21 mouse cellular contexts compared by ENCODE assay signal in the genomic region with DNA sequence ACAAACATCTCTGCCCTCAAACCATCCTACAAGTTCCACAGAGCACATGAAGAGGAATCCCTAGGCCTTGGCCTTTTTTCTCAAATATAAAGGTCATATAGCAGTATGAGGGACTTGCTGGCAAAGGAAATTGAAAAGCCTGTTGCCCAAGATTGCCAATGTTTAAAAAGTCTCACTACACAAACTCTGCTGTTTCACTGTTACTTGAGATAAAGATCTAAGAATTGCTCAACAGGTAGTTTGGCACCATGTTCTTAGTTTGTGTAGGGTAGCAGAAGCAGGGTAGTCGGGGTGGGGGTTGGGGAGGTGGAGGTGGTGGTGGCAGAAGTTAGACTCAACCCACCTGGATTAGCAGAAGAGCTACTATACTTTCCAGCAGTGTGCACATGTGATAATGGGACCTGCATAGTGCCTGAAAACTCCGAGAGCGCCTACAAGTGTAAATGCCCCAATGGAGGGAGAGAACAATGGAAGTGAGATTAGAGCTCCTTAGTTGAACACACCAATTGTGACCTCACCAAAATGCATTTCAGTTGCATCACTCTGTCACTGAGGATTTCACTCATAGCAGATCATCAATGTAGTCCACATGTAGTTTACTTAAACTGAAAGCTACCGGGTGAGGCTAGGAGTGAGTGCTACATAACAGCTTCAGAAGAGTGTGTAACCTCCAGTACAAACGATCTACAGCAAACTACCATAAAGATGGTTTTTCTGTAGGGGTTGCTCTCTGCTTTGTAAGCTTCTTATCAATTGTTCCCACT.
DNase-seq lines count a peak whose midpoint lies in the region; ATAC-seq lines count a peak whose summit lies in the region.
"Had no signal": no experiment of that assay in that cellular context is flagged by ENCODE, and none has a peak within 500 bp of the region (broad histone marks: within the 10 kb centered on the region; RNA-seq: fewer than 3 reads in every experiment).

No protein-coding gene starts in this region.

- WGBS in liver, embryonic 16.5 days (ENCODE audit: insufficient replicate concordance): 57% methylated on average over 5 of the region's 5 CpGs

- H3K4me2 ChIP-seq in liver, embryonic 16.5 days (ENCODE audit: low read depth, low read length): no peak overlapping the region
- H3K4me2 ChIP-seq: forebrain, embryonic 12.5 days; heart, embryonic 15.5 days; hindbrain, embryonic 15.5 days had no signal

- no peak for ATAC-seq in liver, embryonic 16.5 days (ENCODE audit: low read depth)
- ATAC-seq: midbrain, embryonic 16.5 days had no signal

- H3K27me3 ChIP-seq in liver, embryonic 16.5 days (ENCODE audit: control insufficient read depth, insufficient read depth, low read depth, low read length): no peaks in the 10 kb centered on the region
- H3K27me3 ChIP-seq: forebrain, embryonic 12.5 days; heart, embryonic 15.5 days; hindbrain, embryonic 15.5 days; megakaryocyte, embryonic 14.5 days had no signal

- no peak overlapping the region for H3K9ac ChIP-seq in liver, embryonic 16.5 days (ENCODE audit: low read depth, low read length)
- H3K9ac ChIP-seq: forebrain, embryonic 12.5 days; heart, embryonic 15.5 days; hindbrain, embryonic 15.5 days had no signal

- peak; percentile 22 for DNase-seq in kidney, adult 9 months
- no peak for DNase-seq in kidney, postnatal 14 days
- DNase-seq in 416B (ENCODE audit: low read depth): peak; percentile 70
- DNase-seq in fat pad, adult 2 months (ENCODE audit: extremely low read depth, low read depth, low spot score): peak; percentile 96
- DNase-seq in right cerebral cortex, adult 2 months (ENCODE audit: low spot score in 2 of 2): no peak
- no peak for DNase-seq in neural tube, embryonic 10.5 days (ENCODE audit: extremely low spot score, low spot score)
- DNase-seq: adrenal gland, adult 8-10 months; B cell, adult 2 months; cerebellum, adult 8-10 months; heart, adult 18-20 months; heart, postnatal 4 days; kidney, adult 11 months; kidney, postnatal 25 days; thymus, postnatal 4 days had no signal

- H3K27ac ChIP-seq in liver, embryonic 16.5 days (ENCODE audit: low read length): 0 out of 2 replicates have a peak overlapping the region, but pooled peaks have one; percentile 33
- H3K27ac ChIP-seq: forebrain, embryonic 12.5 days; heart, embryonic 15.5 days; hindbrain, embryonic 15.5 days; limb, embryonic 10.5 days had no signal

- no peak overlapping the region for H3K4me3 ChIP-seq in liver, embryonic 16.5 days (ENCODE audit: low read depth, low read length)
- H3K4me3 ChIP-seq: forebrain, embryonic 12.5 days; heart, embryonic 15.5 days; hindbrain, embryonic 15.5 days; limb, embryonic 10.5 days; megakaryocyte, embryonic 14.5 days had no signal

- H3K4me1 ChIP-seq in liver, embryonic 16.5 days (ENCODE audit: control insufficient read depth, low read depth, low read length): peaks cover 8% of the 10 kb centered on the region

- H3K9me3 ChIP-seq in liver, embryonic 16.5 days (replicated peaks; ENCODE audit: control insufficient read depth, low read length): no peaks in the 10 kb centered on the region
- H3K9me3 ChIP-seq: forebrain, embryonic 12.5 days; heart, embryonic 15.5 days; hindbrain, embryonic 15.5 days; limb, embryonic 10.5 days; megakaryocyte, embryonic 14.5 days had no signal

- no peaks in the 10 kb centered on the region for H3K36me3 ChIP-seq in liver, embryonic 16.5 days (ENCODE audit: control insufficient read depth, insufficient read depth)
- H3K36me3 ChIP-seq: forebrain, embryonic 12.5 days; heart, embryonic 15.5 days; hindbrain, embryonic 15.5 days; limb, embryonic 10.5 days had no signal

Comparison
In these comparisons a context has a peak if more than half of its experiments do, and no peak if none do; other contexts are left out.
1. DNase-seq: peak in kidney, adult 9 months (single experiment), 416B (single experiment) and fat pad, adult 2 months (single experiment); none in kidney, postnatal 14 days (single experiment), right cerebral cortex, adult 2 months (0 of 2) and neural tube, embryonic 10.5 days (single experiment).